Mouse (Mus musculus) CH12.LX (cell line): ENCODE measurements around the gene Kirrel3. TPM values are rescaled to one million over a fixed set of nuclear protein-coding genes. Genes with fewer than 3 reads are reported as not detected.

ENCODE experiments used
- DNase-seq: peaks from one replicate; pipeline ENCODE4 v3.0.0-alpha.2; 2013; ENCODE audit errors: extremely low read depth
- H3K27ac ChIP-seq: 2 replicates; pipeline ENCODE4 v1.5.1; 2012; ENCODE audit warnings: low read depth, mild to moderate bottlenecking, control low read depth, moderate library complexity; ENCODE audit not compliant: insufficient read depth
- H3K27me3 ChIP-seq: replicated peaks from 2 replicates; pipeline ENCODE3; 2012; ENCODE audit warnings: inconsistent platforms
- H3K36me3 ChIP-seq, 2 experiments: replicated peaks in 1 of 2; 2 replicates each; pipeline versions ENCODE3 to v1.6.1; 2012; ENCODE audit warnings: inconsistent platforms in 1 of 2, low read length in 1 of 2, mild to moderate bottlenecking in 1 of 2, mixed read lengths in 1 of 2, moderate library complexity in 1 of 2; ENCODE audit not compliant: control insufficient read depth in 1 of 2, insufficient read depth in 1 of 2
- H3K4me1 ChIP-seq, 2 experiments: 2 replicates each; pipeline ENCODE4 v1.6.1; 2012; ENCODE audit warnings: inconsistent platforms in 1 of 2, moderate library complexity in 1 of 2; ENCODE audit not compliant: insufficient read depth in 2 of 2, control insufficient read depth in 1 of 2
- H3K4me2 ChIP-seq: 2 replicates; pipeline ENCODE4 v1.6.1; 2012; ENCODE audit warnings: low read depth, mild to moderate bottlenecking, control low read depth; ENCODE audit not compliant: poor library complexity, insufficient read depth, severe bottlenecking
- H3K4me3 ChIP-seq, 3 experiments: fragments of 150-350 bp in 1 of 3; sonication (generic) in 1 of 3; replicated peaks in 1 of 3; 2 replicates each; pipeline versions ENCODE3 to v1.5.1; 2011 to 2012; ENCODE audit warnings: low read depth in 2 of 3, low read length in 2 of 3, mild to moderate bottlenecking in 2 of 3, moderate library complexity in 2 of 3, control low read depth in 1 of 3, improper control_type of control experiment in 1 of 3, inconsistent platforms in 1 of 3, mixed read lengths in 1 of 3; ENCODE audit not compliant: poor library complexity in 1 of 3
- H3K79me2 ChIP-seq: replicated peaks from 2 replicates; pipeline ENCODE4 v1.6.1; 2012; ENCODE audit warnings: mild to moderate bottlenecking, moderate library complexity; ENCODE audit not compliant: control insufficient read depth, poor library complexity, insufficient read depth, severe bottlenecking; ENCODE audit errors: extremely low read depth
- H3K9ac ChIP-seq: 2 replicates; pipeline ENCODE4 v1.6.1; 2012; ENCODE audit warnings: low read depth, mild to moderate bottlenecking, control low read depth, moderate library complexity; ENCODE audit not compliant: insufficient read depth
- H3K9me3 ChIP-seq: replicated peaks from 2 replicates; pipeline ENCODE3; 2012; ENCODE audit warnings: low read length, inconsistent platforms, mixed read lengths
- BHLHE40 ChIP-seq: IDR thresholded peaks from 2 replicates; pipeline ENCODE4 v1.6.1; 2011; ENCODE audit warnings: mild to moderate bottlenecking, low read depth, low read length, improper control_type of control experiment
- ELF1 ChIP-seq: IDR thresholded peaks from 2 replicates; pipeline ENCODE4 v1.6.1; 2014; ENCODE audit warnings: low read depth, mild to moderate bottlenecking, inconsistent platforms, low read length, improper control_type of control experiment
- GABPA ChIP-seq: IDR thresholded peaks from 2 replicates; pipeline ENCODE4 v1.6.1; 2012; ENCODE audit warnings: low read depth, low read length, improper control_type of control experiment, inconsistent platforms; ENCODE audit not compliant: insufficient replicate concordance
- HCFC1 ChIP-seq: IDR thresholded peaks from 2 replicates; pipeline ENCODE4 v1.6.1; 2012; ENCODE audit warnings: low read depth, mild to moderate bottlenecking, inconsistent platforms, low read length, improper control_type of control experiment
- IRF4 ChIP-seq: IDR thresholded peaks from 2 replicates; pipeline ENCODE4 v1.6.1; 2014; ENCODE audit warnings: low read depth, mild to moderate bottlenecking, inconsistent platforms, low read length, improper control_type of control experiment
- JUN ChIP-seq: IDR thresholded peaks from 2 replicates; pipeline ENCODE4 v1.6.1; 2011; ENCODE audit warnings: low read depth, mild to moderate bottlenecking, low read length, improper control_type of control experiment, moderate library complexity; ENCODE audit not compliant: insufficient read depth
- JUND ChIP-seq: conservative IDR thresholded peaks from 2 replicates; pipeline ENCODE4 v1.6.1; 2011; ENCODE audit warnings: low read depth, low read length, improper control_type of control experiment
- MXI1 ChIP-seq: IDR thresholded peaks from 2 replicates; pipeline ENCODE4 v1.6.1; 2011; ENCODE audit warnings: mild to moderate bottlenecking, low read depth, low read length, improper control_type of control experiment
- MYC ChIP-seq: IDR thresholded peaks from 2 replicates; pipeline ENCODE4 v1.6.1; 2011; ENCODE audit warnings: low read depth, mild to moderate bottlenecking, improper control_type of control experiment, low read length
- POLR2A ChIP-seq: IDR thresholded peaks from 2 replicates; pipeline ENCODE4 v1.6.1; 2011; ENCODE audit warnings: low read depth, mild to moderate bottlenecking, improper control_type of control experiment, low read length
- RAD21 ChIP-seq: IDR thresholded peaks from 2 replicates; pipeline ENCODE4 v1.6.1; 2011; ENCODE audit warnings: low read depth, mild to moderate bottlenecking, low read length, improper control_type of control experiment, moderate library complexity
- RCOR1 ChIP-seq: conservative IDR thresholded peaks from 2 replicates; pipeline ENCODE4 v1.6.1; 2012; ENCODE audit warnings: low read depth, mild to moderate bottlenecking, inconsistent platforms, low read length, improper control_type of control experiment
- UBTF ChIP-seq: IDR thresholded peaks from 2 replicates; pipeline ENCODE4 v1.6.1; 2012; ENCODE audit warnings: low read depth, mild to moderate bottlenecking, inconsistent platforms, low read length, improper control_type of control experiment, moderate library complexity
- USF1 ChIP-seq: IDR thresholded peaks from 2 replicates; pipeline ENCODE4 v1.6.1; 2014; ENCODE audit warnings: low read depth, mild to moderate bottlenecking, inconsistent platforms, low read length, improper control_type of control experiment
- USF2 ChIP-seq: conservative IDR thresholded peaks from 2 replicates; pipeline ENCODE4 v1.6.1; 2011; ENCODE audit warnings: low read depth, low read length, improper control_type of control experiment
- ZKSCAN1 ChIP-seq: IDR thresholded peaks from 2 replicates; pipeline ENCODE4 v1.6.1; 2012; ENCODE audit warnings: low read depth, inconsistent platforms, low read length, improper control_type of control experiment, borderline replicate concordance
- ZMIZ1 ChIP-seq: IDR thresholded peaks from 2 replicates; pipeline ENCODE4 v1.6.1; 2012; ENCODE audit warnings: low read depth, mild to moderate bottlenecking, inconsistent platforms, low read length, improper control_type of control experiment
- ZNF384 ChIP-seq: IDR thresholded peaks from 2 replicates; pipeline ENCODE4 v1.6.1; 2012; ENCODE audit warnings: low read depth, low read length, improper control_type of control experiment, inconsistent platforms
- dilution Hi-C: fragments of 300-500 bp; cut with MboI; formaldehyde crosslinking; loops from 2 replicates; pipeline ENCODE4 v1.14.3; 2020; ENCODE audit warnings: low sequenced_read_pairs; ENCODE audit not compliant: extremely low pct_unique_long_range_greater_than_20kb, extremely low pct_ligation_motif_present
- in situ Hi-C: fragments of 300-500 bp; cut with MboI; formaldehyde crosslinking; loops from 3 replicates; pipeline ENCODE4 v1.14.3; 2019; ENCODE audit warnings: low sequenced_read_pairs, low pct_ligation_motif_present, low pct_unique_long_range_greater_than_20kb, mixed read lengths
- polyA plus RNA-seq: library from polyadenylated mRNA; unstranded; fragments of >175 nt; gene quantifications from 2 replicates; pipeline ENCODE4 v1.2.1, GENCODE M21; 2012; ENCODE audit warnings: low read depth; ENCODE audit not compliant: insufficient read length
- total RNA-seq, 2 experiments: library from RNA; depleted of rRNA; stranded (reverse); fragments of 300-350 nt in 1 of 2; fragments of >200 nt in 1 of 2; gene quantifications; 2 replicates each; pipeline ENCODE4 v1.2.3; 2012 to 2014

Gene Kirrel3
- total and polyA plus RNA-seq, 3 experiments, result not detected

GRCm38 (mm10) chr9:34756055-34756454 lies 270.4 kb downstream of the Kirrel3 start:
- Histone ChIP-seq H3K4me2 (no peak overlapping the region), H3K9me3 (no peaks in the 10 kb centered on the region), H3K79me2 (no peaks in the 10 kb centered on the region), H3K36me3 (no peaks in the 10 kb centered on the region), H3K27ac (no peak overlapping the region), H3K27me3 (peaks cover 37% of the 10 kb centered on the region), H3K9ac (no peak overlapping the region), H3K4me1 (no peaks in the 10 kb centered on the region), H3K4me3 (no peak overlapping the region)
- dilution Hi-C loops, result no loop called here
- DNase-seq, result no peak
- TF ChIP-seq ELF1 (no peak), MYC (no peak), BHLHE40 (no peak), ZMIZ1 (no peak), ZNF384 (no peak), RCOR1 (no peak), USF2 (no peak), MXI1 (no peak), IRF4 (no peak), GABPA (no peak), HCFC1 (no peak)
- in situ Hi-C loops, result loop anchor here (10.0 kb wide), 1 partner anchor 261 kb away; no protein-coding TSS in a partner anchor

- in situ Hi-C loops (loop anchor here (10.0 kb wide), 1 partner anchor 264 kb away; no protein-coding TSS in a partner anchor), dilution Hi-C loops (no loop called here)
Measured at GRCm38 (mm10) chr9:34758925-34759324, 273.2 kb downstream of the Kirrel3 start.

More at GRCm38 (mm10) chr9:34758925-34759324, 273.2 kb downstream of the Kirrel3 start:
- H3K36me3 ChIP-seq, result no peaks in the 10 kb centered on the region
- H3K79me2 ChIP-seq, result no peaks in the 10 kb centered on the region
- peaks cover 45% of the 10 kb centered on the region for H3K27me3 ChIP-seq
- H3K27ac ChIP-seq, result no peak overlapping the region
- H3K9ac ChIP-seq, result no peak overlapping the region
- no peaks in the 10 kb centered on the region for H3K9me3 ChIP-seq
- H3K4me1 ChIP-seq, result no peaks in the 10 kb centered on the region
- H3K4me2 ChIP-seq, result no peak overlapping the region
- no peak for DNase-seq
- no peak overlapping the region for H3K4me3 ChIP-seq
- TF ChIP-seq UBTF, result no peak
- TF ChIP-seq ZKSCAN1, result no peak
- TF ChIP-seq USF1, result no peak
- no peak for TF ChIP-seq BHLHE40
- no peak for TF ChIP-seq POLR2A
- no peak for TF ChIP-seq JUN
- TF ChIP-seq GABPA, result no peak
- no peak for TF ChIP-seq RAD21
- TF ChIP-seq HCFC1, result no peak
- no peak for TF ChIP-seq JUND
